Mouse (Mus musculus): ENCODE data around the gene Tbata.

DNA sequence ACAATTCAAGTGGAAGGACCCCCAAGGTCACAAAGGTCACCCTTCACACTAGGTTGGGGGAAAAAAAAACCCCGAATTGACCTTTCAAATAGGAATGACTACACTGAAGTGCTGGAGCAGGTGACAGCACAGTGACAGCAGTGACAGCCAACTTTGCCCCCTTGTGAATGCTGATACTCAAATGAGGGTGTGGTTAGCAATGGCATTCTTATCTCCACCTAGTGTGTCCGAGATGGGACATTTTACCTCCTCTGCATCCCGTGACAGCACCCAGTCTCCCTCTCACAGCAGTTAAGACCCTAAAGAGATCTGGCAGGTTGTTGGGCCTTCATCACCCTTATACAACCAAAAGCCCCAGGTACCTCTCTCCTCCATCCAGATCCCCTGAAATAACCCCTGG, 22.3 kb upstream of the Tbata start:
- no peak for TF ChIP-seq CTCF (IDR thresholded peaks at IDR 0.05; ENCODE audit: borderline replicate concordance, extremely low read depth, insufficient read depth, insufficient read length)
- TF ChIP-seq POLR2A (IDR thresholded peaks at IDR 0.05; ENCODE audit: borderline replicate concordance, extremely low read depth, insufficient read depth, insufficient read length, poor library complexity, severe bottlenecking): no peak

Measured in brain, embryonic 14.5 days (tissue).